Mouse (Mus musculus): ENCODE data around the gene Aldh16a1.
"Not testable (repeated sequence)": the region's sequence is repeated elsewhere in the genome, so short reads cannot be mapped to it uniquely, and the experiment has no call there.

Aldh16a1 gene

GRCm38 (mm10) chr7:45157459-45157858 is 3.1 kb upstream of the Aldh16a1 start:
- no peak for DNase-seq (ENCODE audit: low spot score)

GRCm38 (mm10) chr7:45156206-45156605 is 1.8 kb upstream of the Aldh16a1 start:
- DNase-seq (ENCODE audit: low spot score): no peak

GRCm38 (mm10) chr7:45155590-45155989 is 1.2 kb upstream of the Aldh16a1 start:
- DNase-seq (ENCODE audit: low spot score): no peak

GRCm38 (mm10) chr7:45154993-45155514 is 670 bp upstream of the Aldh16a1 start:
- DNase-seq (ENCODE audit: low spot score): no peak

GRCm38 (mm10) chr7:45153586-45153985 is 798 bp downstream of the Aldh16a1 start:
- DNase-seq (ENCODE audit: low spot score): no peak

- DNase-seq (ENCODE audit: low spot score): not testable (repeated sequence)
These were observed 1.3 kb downstream of the Aldh16a1 start for GRCm38 (mm10) chr7:45153052-45153451.

GRCm38 (mm10) chr7:45151303-45151702 is 3.1 kb downstream of the Aldh16a1 start:
- DNase-seq (ENCODE audit: low spot score): no peak

- no peak for DNase-seq (ENCODE audit: low spot score)
These were observed 4.1 kb downstream of the Aldh16a1 start for GRCm38 (mm10) chr7:45150321-45150720.

GRCm38 (mm10) chr7:45149545-45149944 is 4.8 kb downstream of the Aldh16a1 start:
- no peak for DNase-seq (ENCODE audit: low spot score)

- DNase-seq (ENCODE audit: low spot score): no peak
These were observed 5.8 kb downstream of the Aldh16a1 start for GRCm38 (mm10) chr7:45148534-45149098.

GRCm38 (mm10) chr7:45147899-45148298 is 6.5 kb downstream of the Aldh16a1 start:
- no peak for DNase-seq (ENCODE audit: low spot score)

GRCm38 (mm10) chr7:45147267-45147666 is 7.1 kb downstream of the Aldh16a1 start:
- DNase-seq (ENCODE audit: low spot score): no peak

- DNase-seq (ENCODE audit: low spot score): no peak
These were observed 8.9 kb downstream of the Aldh16a1 start for GRCm38 (mm10) chr7:45145460-45145859.

GRCm38 (mm10) chr7:45144368-45145174 is 9.8 kb downstream of the Aldh16a1 start:
- no peak for DNase-seq (ENCODE audit: low spot score)

GRCm38 (mm10) chr7:45141914-45142313 is 12.5 kb downstream of the Aldh16a1 start:
- DNase-seq (ENCODE audit: low spot score): no peak

- no peak for DNase-seq (ENCODE audit: low spot score)
These were observed 13.1 kb downstream of the Aldh16a1 start for GRCm38 (mm10) chr7:45141319-45141718.

- no peak for DNase-seq (ENCODE audit: low spot score)
These were observed 14.3 kb downstream of the Aldh16a1 start for GRCm38 (mm10) chr7:45139904-45140723.

GRCm38 (mm10) chr7:45138403-45138802 is 16.0 kb downstream of the Aldh16a1 start:
- no peak for DNase-seq (ENCODE audit: low spot score)

- DNase-seq (ENCODE audit: low spot score): no peak
These were observed 17.0 kb downstream of the Aldh16a1 start for GRCm38 (mm10) chr7:45137171-45138006.

- DNase-seq (ENCODE audit: low spot score): peak; percentile 83
These were observed 18.3 kb downstream of the Aldh16a1 start, which contains the start of the genes Gm45713 and Flt3l for GRCm38 (mm10) chr7:45135993-45136567. Gene Gm45713, minus strand, starts transcription at chr7:45136231. Gene Flt3l, minus strand, starts transcription at chr7:45136432.

- DNase-seq (ENCODE audit: low spot score): no peak
These were observed 19.0 kb downstream of the Aldh16a1 start for GRCm38 (mm10) chr7:45135370-45135769.

Measured in left cerebral cortex, adult 11 months (tissue).